Mouse (Mus musculus): ENCODE measurements at regions not wholly inside any gene's neighbourhood (a gene's known extent, or its start where the extent isn't known, plus 50 kb on each side); places are given as distances from the start of the nearest gene placed in this dataset.
A peak's percentile ranks its signal among the peaks of the same experiment; 100 is the strongest.

DNA sequence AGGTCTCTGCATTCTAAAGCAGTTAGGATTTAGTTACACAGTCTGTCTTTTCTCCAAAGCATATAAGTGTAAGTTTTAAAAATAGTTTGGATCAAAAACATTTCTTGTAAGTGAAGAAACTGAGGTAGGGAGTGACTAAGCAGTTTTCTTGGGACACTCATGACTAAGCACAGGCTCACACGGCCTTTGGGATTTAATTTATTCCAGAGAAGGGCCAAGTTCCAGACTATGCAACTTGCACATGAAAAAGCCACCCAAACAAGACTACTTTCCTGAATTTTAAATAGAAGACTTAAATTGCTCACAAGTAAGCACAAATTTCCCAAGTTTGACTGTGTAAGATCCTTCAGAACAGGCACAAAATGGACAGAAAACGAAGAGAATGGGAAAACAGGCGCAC lies 441.8 kb upstream of the Pou3f3 start:
- in situ Hi-C loops (cut with MboI; ENCODE audit: low pct_unique_long_range_greater_than_20kb), result loop anchor here (10.0 kb wide), 1 partner anchor 461 kb away; no protein-coding TSS in a partner anchor
- no peak for TF ChIP-seq CTCF (IDR thresholded peaks at IDR 0.05)
- ChIA-PET CTCF (no interaction called here), POLR2A (no interaction called here)
- no peaks in the 10 kb centered on the region for H3K27me3 ChIP-seq
- ATAC-seq (no peak), DNase-seq (ENCODE audit: low read depth, low spot score) (no peak)

- DNase-seq (ENCODE audit: low read depth, low spot score) (no peak), ATAC-seq (no peak)
- in situ Hi-C loops (cut with MboI; ENCODE audit: low pct_unique_long_range_greater_than_20kb), result loop anchor here (10.0 kb wide), 1 partner anchor 458 kb away; no protein-coding TSS in a partner anchor
- CTCF ChIA-PET, result interaction anchor here (0.9 kb wide), 1 partner anchor 12 kb away, joined by 4 read pairs; no protein-coding TSS in a partner anchor
- no peaks in the 10 kb centered on the region for H3K27me3 ChIP-seq
- POLR2A ChIA-PET, result interaction anchor here (0.6 kb wide), 1 partner anchor 499 kb away, joined by 3 read pairs; no protein-coding TSS in a partner anchor
- TF ChIP-seq CTCF (IDR thresholded peaks at IDR 0.05), result no peak
Measured at GRCm38 (mm10) chr1:42256911-42257595, 438.5 kb upstream of the Pou3f3 start.

- H3K27me3 ChIP-seq, result no peaks in the 10 kb centered on the region
- ChIA-PET CTCF (interaction anchor here (0.9 to 1.2 kb wide), 2 partner anchors 11 to 521 kb away, joined by 4 read pairs; no protein-coding TSS in a partner anchor), POLR2A (interaction anchor here (0.9 to 1.2 kb wide), 2 partner anchors 10 to 456 kb away, joined by 3 read pairs; no protein-coding TSS in a partner anchor)
- in situ Hi-C loops (cut with MboI; ENCODE audit: low pct_unique_long_range_greater_than_20kb), result loop anchor here (10.0 kb wide), 1 partner anchor 457 kb away; no protein-coding TSS in a partner anchor
- no peak for TF ChIP-seq CTCF (IDR thresholded peaks at IDR 0.05)
- DNase-seq (ENCODE audit: low read depth, low spot score), result no peak
- ATAC-seq, result no peak
Measured at GRCm38 (mm10) chr1:42257801-42258593, 437.6 kb upstream of the Pou3f3 start.

- DNase-seq (ENCODE audit: low read depth, low spot score) (no peak), ATAC-seq (no peak)
- ChIA-PET POLR2A (interaction anchor here (0.9 to 1.2 kb wide), 2 partner anchors 10 to 455 kb away, joined by 3 read pairs; no protein-coding TSS in a partner anchor), CTCF (interaction anchor here (1.2 kb wide), 1 partner anchor 520 kb away, joined by 4 read pairs; no protein-coding TSS in a partner anchor)
- no peak for TF ChIP-seq CTCF (IDR thresholded peaks at IDR 0.05)
- no peaks in the 10 kb centered on the region for H3K27me3 ChIP-seq
- in situ Hi-C loops (cut with MboI; ENCODE audit: low pct_unique_long_range_greater_than_20kb), result loop anchor here (10.0 kb wide), 1 partner anchor 456 kb away; no protein-coding TSS in a partner anchor
Measured at GRCm38 (mm10) chr1:42258594-42258910, 437.0 kb upstream of the Pou3f3 start.

DNA sequence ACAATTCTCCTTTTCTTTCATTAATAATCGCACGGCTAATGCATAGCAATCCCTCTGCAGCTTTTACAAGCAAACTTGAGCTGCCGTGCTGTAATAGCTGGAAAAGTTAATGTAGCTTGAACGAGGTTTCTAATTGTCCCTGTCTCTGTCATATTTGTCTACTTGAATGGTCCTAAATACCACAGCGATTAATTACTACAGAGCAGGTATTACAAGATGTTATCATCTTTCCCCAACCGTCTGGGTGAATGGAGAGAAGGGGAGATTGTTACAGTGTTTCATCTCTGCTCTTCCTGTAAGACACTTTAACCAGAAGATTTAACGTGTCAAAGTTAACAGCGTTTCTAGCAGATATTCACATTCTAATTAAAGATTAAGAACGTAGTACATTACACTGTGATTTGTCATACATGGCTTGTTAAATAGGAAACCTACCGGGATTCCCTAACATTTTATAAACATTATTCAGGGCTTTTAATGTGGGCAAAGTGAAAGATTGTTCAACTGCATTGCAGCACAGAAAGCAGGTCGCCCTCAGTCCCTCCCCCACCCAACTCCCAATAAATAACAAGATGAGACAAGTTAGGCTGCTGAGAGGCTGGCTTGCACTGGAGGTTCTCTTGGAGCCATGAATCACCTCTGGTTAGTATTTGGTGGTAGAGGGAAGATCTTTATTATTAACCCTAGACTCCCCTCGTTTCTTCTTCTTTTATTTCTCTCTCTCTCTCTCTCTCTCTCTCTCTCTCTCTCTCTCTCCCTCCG lies 436.2 kb upstream of the Pou3f3 start:
- ATAC-seq, result peak; percentile 82
- no peak for TF ChIP-seq CTCF (IDR thresholded peaks at IDR 0.05)
- no peaks in the 10 kb centered on the region for H3K27me3 ChIP-seq
- peak; percentile 43 for DNase-seq (ENCODE audit: low read depth, low spot score)
- CTCF ChIA-PET, result interaction anchor here (1.2 kb wide), 1 partner anchor 519 kb away, joined by 4 read pairs; no protein-coding TSS in a partner anchor
- in situ Hi-C loops (cut with MboI; ENCODE audit: low pct_unique_long_range_greater_than_20kb), result loop anchor here (10.0 kb wide), 1 partner anchor 455 kb away; no protein-coding TSS in a partner anchor
- POLR2A ChIA-PET, result interaction anchor here (1.2 kb wide), 1 partner anchor 454 kb away, joined by 3 read pairs; no protein-coding TSS in a partner anchor

DNA sequence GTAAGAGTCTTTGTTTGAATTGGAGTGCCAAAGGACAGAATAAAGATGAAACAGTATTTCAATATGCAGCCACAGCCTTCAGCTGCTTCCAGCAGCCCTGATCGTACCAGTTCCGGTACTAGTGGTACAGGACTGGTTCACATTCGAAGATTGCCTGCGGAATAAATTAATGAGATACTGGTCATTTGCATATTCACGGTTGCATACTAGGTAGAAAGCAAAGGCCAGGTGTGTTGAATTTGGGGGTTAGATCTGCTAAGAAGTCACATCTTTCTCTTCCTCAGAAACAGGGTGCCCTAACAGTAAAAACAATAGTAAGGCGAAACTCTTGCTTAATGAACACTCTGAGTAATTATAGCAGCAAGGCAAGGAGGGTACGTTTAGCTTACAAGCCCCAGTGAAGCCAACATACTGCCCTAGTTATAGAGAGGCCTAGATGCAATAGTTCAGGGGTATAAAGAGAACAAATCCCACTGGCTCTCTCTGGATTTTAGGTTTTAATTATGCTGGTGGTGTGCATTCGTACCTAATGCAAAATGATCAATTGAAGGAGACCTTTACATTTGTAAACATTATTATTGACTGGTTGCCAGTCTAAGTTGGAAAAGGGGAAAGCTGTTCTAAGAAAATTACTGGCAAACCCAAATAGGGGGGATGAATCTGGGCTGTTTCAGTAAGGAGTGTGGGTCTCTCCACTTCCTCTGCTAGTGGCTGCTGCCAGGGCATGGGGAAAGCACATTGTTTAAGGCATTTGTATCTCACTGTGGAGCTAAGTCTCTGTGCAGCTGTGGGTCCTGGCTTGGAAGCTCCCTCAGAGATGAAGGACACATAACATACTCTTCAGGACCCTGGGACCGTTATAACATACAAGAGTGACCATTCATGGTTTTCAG lies 435.3 kb upstream of the Pou3f3 start:
- CTCF ChIA-PET, result interaction anchor here (0.8 to 1.3 kb wide), 3 partner anchors 11 to 35 kb away, joined by 3 read pairs; no protein-coding TSS in a partner anchor
- ATAC-seq (no peak), DNase-seq (ENCODE audit: low read depth, low spot score) (no peak)
- POLR2A ChIA-PET, result no interaction called here
- TF ChIP-seq CTCF (IDR thresholded peaks at IDR 0.05), result no peak
- no peaks in the 10 kb centered on the region for H3K27me3 ChIP-seq
- in situ Hi-C loops (cut with MboI; ENCODE audit: low pct_unique_long_range_greater_than_20kb), result no loop called here

- ATAC-seq, result no peak
- no peak for TF ChIP-seq CTCF (IDR thresholded peaks at IDR 0.05)
- POLR2A ChIA-PET, result interaction anchor here (0.5 to 0.6 kb wide), 2 partner anchors 8 to 28 kb away, joined by 4 read pairs; no protein-coding TSS in a partner anchor
Measured at GRCm38 (mm10) chr1:42261031-42261430, 434.5 kb upstream of the Pou3f3 start.

DNA sequence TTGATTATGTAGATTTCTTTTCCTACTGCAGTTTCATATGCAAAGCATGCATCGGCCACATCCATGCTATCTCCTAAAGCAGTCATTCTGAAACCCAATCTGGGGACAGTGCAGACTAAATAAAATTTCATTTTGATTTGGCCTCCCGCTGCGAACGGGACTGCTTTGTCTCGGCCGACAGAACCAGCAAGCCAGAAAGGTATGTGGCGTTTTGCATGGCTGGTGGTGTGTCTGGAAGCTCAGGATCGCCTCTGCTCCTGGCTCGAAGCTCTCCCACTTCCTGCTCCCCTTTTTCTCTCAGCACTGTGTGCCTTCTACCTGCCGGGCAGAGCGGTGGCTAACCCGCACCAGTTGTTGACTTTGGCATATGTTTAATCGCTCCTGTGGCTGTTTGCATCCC lies 433.8 kb upstream of the Pou3f3 start:
- in situ Hi-C loops (cut with MboI; ENCODE audit: low pct_unique_long_range_greater_than_20kb), result no loop called here
- TF ChIP-seq CTCF (IDR thresholded peaks at IDR 0.05), result no peak
- peak; percentile 39 for DNase-seq (ENCODE audit: low read depth, low spot score)
- no peaks in the 10 kb centered on the region for H3K27me3 ChIP-seq
- POLR2A ChIA-PET, result interaction anchor here (0.6 to 1.2 kb wide), 3 partner anchors 8 to 412 kb away, joined by 4 to 5 read pairs (median 4); no protein-coding TSS in a partner anchor
- peak; percentile 67 for ATAC-seq
- CTCF ChIA-PET, result interaction anchor here (1.3 to 1.6 kb wide), 2 partner anchors 12 to 37 kb away, joined by 3 read pairs; no protein-coding TSS in a partner anchor

More at GRCm38 (mm10) chr1:42261031-42261430, 434.5 kb upstream of the Pou3f3 start:
- no peaks in the 10 kb centered on the region for H3K27me3 ChIP-seq
- in situ Hi-C loops (cut with MboI; ENCODE audit: low pct_unique_long_range_greater_than_20kb), result no loop called here
- no peak for DNase-seq (ENCODE audit: low read depth, low spot score)
- CTCF ChIA-PET, result interaction anchor here (0.9 to 1.6 kb wide), 3 partner anchors 13 to 36 kb away, joined by 3 read pairs; no protein-coding TSS in a partner anchor

DNA sequence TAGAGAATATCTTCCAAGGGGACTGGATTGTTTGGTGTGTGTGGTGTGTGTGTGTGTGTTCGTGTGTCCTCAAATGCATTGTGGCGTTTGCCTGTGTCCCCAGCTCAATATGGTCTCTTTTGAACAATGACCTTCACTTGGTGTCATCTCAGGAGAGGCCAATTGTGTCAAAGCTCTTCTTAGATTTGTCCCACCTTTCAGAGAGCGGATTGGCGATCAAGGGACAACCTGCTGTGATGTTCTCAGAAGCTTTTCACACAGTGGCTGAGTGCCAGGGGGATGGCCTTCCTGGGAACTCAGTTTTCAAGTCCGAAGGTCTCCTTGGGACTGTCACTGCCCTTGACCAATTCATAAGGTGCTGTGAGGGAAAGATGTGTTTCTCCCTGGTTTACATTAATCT lies 433.0 kb upstream of the Pou3f3 start:
- H3K27me3 ChIP-seq, result no peaks in the 10 kb centered on the region
- ATAC-seq (no peak), DNase-seq (ENCODE audit: low read depth, low spot score) (no peak)
- in situ Hi-C loops (cut with MboI; ENCODE audit: low pct_unique_long_range_greater_than_20kb), result no loop called here
- ChIA-PET POLR2A (interaction anchor here (1.2 kb wide), 1 partner anchor 9 kb away, joined by 5 read pairs; no protein-coding TSS in a partner anchor), CTCF (interaction anchor here (1.6 kb wide), 1 partner anchor 11 kb away, joined by 3 read pairs; no protein-coding TSS in a partner anchor)
- no peak for TF ChIP-seq CTCF (IDR thresholded peaks at IDR 0.05)

Measured in Patski (cell line).